Mouse (Mus musculus): ENCODE measurements around the gene Emp1. TPM values are rescaled to one million over a fixed set of nuclear protein-coding genes. Genes with fewer than 3 reads are reported as not detected.
A peak's percentile ranks its signal among the peaks of the same experiment; 100 is the strongest.

Emp1 gene
- polyA plus RNA-seq, 1 experiment = 69.9 TPM

- no peak for DNase-seq
- no peaks in the 10 kb centered on the region for H3K36me3 ChIP-seq (ENCODE audit: control insufficient read depth, insufficient read depth, low read length)
- TF ChIP-seq CTCF (IDR thresholded peaks at IDR 0.05; ENCODE audit: borderline replicate concordance, control insufficient read depth, extremely low read depth, insufficient read depth, low read length, poor library complexity) (no peak), POLR2A (IDR thresholded peaks at IDR 0.05; ENCODE audit: control insufficient read depth, extremely low read depth, insufficient read depth, low read length, poor library complexity) (no peak)
- H3K4me1 ChIP-seq (replicated peaks; ENCODE audit: control insufficient read depth, insufficient read depth, low read length) = peaks cover 3% of the 10 kb centered on the region; the same call in 1 of the 2 replicates
- no peak overlapping the region for H3K27ac ChIP-seq (ENCODE audit: control insufficient read depth, insufficient read depth, low read length)
- 95% methylated on average over 10 of the region's 10 CpGs for WGBS
- no peak overlapping the region for H3K4me3 ChIP-seq (ENCODE audit: control insufficient read depth, insufficient read depth, low read length)
- no peaks in the 10 kb centered on the region for H3K27me3 ChIP-seq (ENCODE audit: control insufficient read depth, insufficient read depth, low read length)
These were observed 49.5 kb downstream of the Emp1 start for GRCm38 (mm10) chr6:135411712-135412319.

- TF ChIP-seq CTCF (IDR thresholded peaks at IDR 0.05; ENCODE audit: borderline replicate concordance, control insufficient read depth, extremely low read depth, insufficient read depth, low read length, poor library complexity) (no peak), POLR2A (IDR thresholded peaks at IDR 0.05; ENCODE audit: control insufficient read depth, extremely low read depth, insufficient read depth, low read length, poor library complexity) (no peak)
- no peak overlapping the region for H3K27ac ChIP-seq (ENCODE audit: control insufficient read depth, insufficient read depth, low read length)
- H3K36me3 ChIP-seq (ENCODE audit: control insufficient read depth, insufficient read depth, low read length) = no peaks in the 10 kb centered on the region
- 40% methylated on average over 6 of the region's 6 CpGs for WGBS
- H3K4me1 ChIP-seq (replicated peaks; ENCODE audit: control insufficient read depth, insufficient read depth, low read length) = 0 out of 2 replicates have a peak, but pooled peaks cover under 1% of the 10 kb centered on the region
- H3K27me3 ChIP-seq (ENCODE audit: control insufficient read depth, insufficient read depth, low read length) = no peaks in the 10 kb centered on the region
- no peak for DNase-seq
- H3K4me3 ChIP-seq (ENCODE audit: control insufficient read depth, insufficient read depth, low read length) = no peak overlapping the region
These were observed 50.3 kb downstream of the Emp1 start for GRCm38 (mm10) chr6:135412649-135413048.

- WGBS = 31% methylated on average over 5 of the region's 5 CpGs
- H3K4me3 ChIP-seq (ENCODE audit: control insufficient read depth, insufficient read depth, low read length) = no peak overlapping the region
- no peaks in the 10 kb centered on the region for H3K36me3 ChIP-seq (ENCODE audit: control insufficient read depth, insufficient read depth, low read length)
- TF ChIP-seq POLR2A (IDR thresholded peaks at IDR 0.05; ENCODE audit: control insufficient read depth, extremely low read depth, insufficient read depth, low read length, poor library complexity) (no peak), CTCF (IDR thresholded peaks at IDR 0.05; ENCODE audit: borderline replicate concordance, control insufficient read depth, extremely low read depth, insufficient read depth, low read length, poor library complexity) (peak; percentile 68; the same call in 1 of the 2 replicates)
- peak; percentile 46 for DNase-seq
- no peak overlapping the region for H3K27ac ChIP-seq (ENCODE audit: control insufficient read depth, insufficient read depth, low read length)
- H3K4me1 ChIP-seq (replicated peaks; ENCODE audit: control insufficient read depth, insufficient read depth, low read length) = peaks cover 13% of the 10 kb centered on the region
- H3K27me3 ChIP-seq (ENCODE audit: control insufficient read depth, insufficient read depth, low read length) = no peaks in the 10 kb centered on the region
These were observed 55.1 kb downstream of the Emp1 start for GRCm38 (mm10) chr6:135417459-135417858.

- TF ChIP-seq POLR2A (IDR thresholded peaks at IDR 0.05; ENCODE audit: control insufficient read depth, extremely low read depth, insufficient read depth, low read length, poor library complexity) (no peak), CTCF (IDR thresholded peaks at IDR 0.05; ENCODE audit: borderline replicate concordance, control insufficient read depth, extremely low read depth, insufficient read depth, low read length, poor library complexity) (no peak)
- Histone ChIP-seq H3K27me3 (ENCODE audit: control insufficient read depth, insufficient read depth, low read length) (no peaks in the 10 kb centered on the region), H3K4me1 (replicated peaks; ENCODE audit: control insufficient read depth, insufficient read depth, low read length) (peaks cover 13% of the 10 kb centered on the region), H3K4me3 (ENCODE audit: control insufficient read depth, insufficient read depth, low read length) (peak overlapping the region; percentile 21; the same call in 1 of the 2 replicates), H3K27ac (ENCODE audit: control insufficient read depth, insufficient read depth, low read length) (peak overlapping the region; percentile 89), H3K36me3 (ENCODE audit: control insufficient read depth, insufficient read depth, low read length) (no peaks in the 10 kb centered on the region)
- WGBS = 6% methylated on average over 8 of the region's 8 CpGs
- DNase-seq = peak; percentile 41
These were observed 56.0 kb downstream of the Emp1 start for GRCm38 (mm10) chr6:135418223-135418824.

GRCm38 (mm10) chr6:135428246-135428645 is 65.9 kb downstream of the Emp1 start:
- no peak overlapping the region for H3K27ac ChIP-seq (ENCODE audit: control insufficient read depth, insufficient read depth, low read length)
- DNase-seq = no peak
- H3K27me3 ChIP-seq (ENCODE audit: control insufficient read depth, insufficient read depth, low read length) = no peaks in the 10 kb centered on the region
- peaks cover 3% of the 10 kb centered on the region; the same call in 1 of the 2 replicates for H3K4me1 ChIP-seq (replicated peaks; ENCODE audit: control insufficient read depth, insufficient read depth, low read length)
- TF ChIP-seq POLR2A (IDR thresholded peaks at IDR 0.05; ENCODE audit: control insufficient read depth, extremely low read depth, insufficient read depth, low read length, poor library complexity) = no peak
- TF ChIP-seq CTCF (IDR thresholded peaks at IDR 0.05; ENCODE audit: borderline replicate concordance, control insufficient read depth, extremely low read depth, insufficient read depth, low read length, poor library complexity) = no peak
- no peaks in the 10 kb centered on the region for H3K36me3 ChIP-seq (ENCODE audit: control insufficient read depth, insufficient read depth, low read length)
- H3K4me3 ChIP-seq (ENCODE audit: control insufficient read depth, insufficient read depth, low read length) = no peak overlapping the region
- 73% methylated on average over 2 of the region's 2 CpGs for WGBS

- H3K27ac ChIP-seq (ENCODE audit: control insufficient read depth, insufficient read depth, low read length) = no peak overlapping the region
- no peak for DNase-seq
- 91% methylated on average over 8 of the region's 8 CpGs for WGBS
- TF ChIP-seq POLR2A (IDR thresholded peaks at IDR 0.05; ENCODE audit: control insufficient read depth, extremely low read depth, insufficient read depth, low read length, poor library complexity) (no peak), CTCF (IDR thresholded peaks at IDR 0.05; ENCODE audit: borderline replicate concordance, control insufficient read depth, extremely low read depth, insufficient read depth, low read length, poor library complexity) (no peak)
- no peak overlapping the region for H3K4me3 ChIP-seq (ENCODE audit: control insufficient read depth, insufficient read depth, low read length)
- no peaks in the 10 kb centered on the region for H3K27me3 ChIP-seq (ENCODE audit: control insufficient read depth, insufficient read depth, low read length)
- H3K36me3 ChIP-seq (ENCODE audit: control insufficient read depth, insufficient read depth, low read length) = no peaks in the 10 kb centered on the region
- H3K4me1 ChIP-seq (replicated peaks; ENCODE audit: control insufficient read depth, insufficient read depth, low read length) = peaks cover 7% of the 10 kb centered on the region
These were observed 67.0 kb downstream of the Emp1 start for GRCm38 (mm10) chr6:135429268-135429909.
